In genomic region chr16:24964311-24964710, GRCm38 (mm10) we compare ENCODE assay signal across 25 mouse cellular contexts.
A peak's percentile ranks its signal among the peaks of the same experiment; 100 is the strongest.
DNase-seq lines count a peak whose midpoint lies in the region; ATAC-seq and TF ChIP-seq lines count a peak whose summit lies in the region.
"Had no signal": no experiment of that assay in that cellular context is flagged by ENCODE, and none has a peak within 500 bp of the region (broad histone marks: within the 10 kb centered on the region; RNA-seq: fewer than 3 reads in every experiment).

No protein-coding gene starts in this region.

- no peaks in the 10 kb centered on the region for H3K9me3 ChIP-seq in hindbrain, embryonic 11.5 days (ENCODE audit: control insufficient read depth, low read length)
- H3K9me3 ChIP-seq: forebrain, embryonic 13.5 days; hindbrain, embryonic 15.5 days; limb, embryonic 12.5 days; megakaryocyte, embryonic 14.5 days; midbrain, embryonic 13.5 days had no signal

- peak; percentile 9 to 33 for DNase-seq in spleen, postnatal 36 days (ENCODE audit: low spot score in 2 of 2)
- no peak for DNase-seq in spleen, postnatal 4 days (ENCODE audit: low spot score in 2 of 2)
- peak; percentile 60 for DNase-seq in splenic B cell, adult 2 months (ENCODE audit: low read depth, low spot score)
- DNase-seq in hindbrain, embryonic 11.5 days (ENCODE audit: low spot score), result no peak
- no peak for DNase-seq in layer of hippocampus, adult 2 months (ENCODE audit: low spot score in 2 of 2)
- no peak for DNase-seq in ovary, postnatal 10 days (ENCODE audit: low spot score)
- DNase-seq: adrenal gland, postnatal 14 days; cerebellum, adult 18-20 months; cerebellum, postnatal 14 days; gastrocnemius, postnatal 14 days; heart, adult 11 months; heart, postnatal 4 days; kidney, adult 2 months; kidney, postnatal 4 days; spleen, adult 18-20 months had no signal

- peak overlapping the region; percentile 86 for H3K27ac ChIP-seq in bone marrow macrophage, adult 2 months (ENCODE audit: insufficient read depth, low read depth, low read length)
- peak overlapping the region; percentile 75 for H3K27ac ChIP-seq in macrophage
- no peak overlapping the region for H3K27ac ChIP-seq in hindbrain, embryonic 11.5 days (ENCODE audit: low read depth, low read length)
- no peak overlapping the region for H3K27ac ChIP-seq in layer of hippocampus, adult 2 months
- H3K27ac ChIP-seq: forebrain, embryonic 13.5 days; hindbrain, embryonic 15.5 days; kidney, postnatal 0 days; limb, embryonic 12.5 days; midbrain, embryonic 13.5 days had no signal

- no peak overlapping the region for H3K9ac ChIP-seq in hindbrain, embryonic 11.5 days (ENCODE audit: low read depth, low read length)
- H3K9ac ChIP-seq: forebrain, embryonic 13.5 days; hindbrain, embryonic 15.5 days; limb, embryonic 12.5 days; midbrain, embryonic 13.5 days had no signal

- no peak overlapping the region for H3K4me2 ChIP-seq in hindbrain, embryonic 11.5 days (replicated peaks; ENCODE audit: low read depth, low read length)
- H3K4me2 ChIP-seq: forebrain, embryonic 13.5 days; heart, embryonic 11.5 days; hindbrain, embryonic 15.5 days; limb, embryonic 12.5 days; midbrain, embryonic 13.5 days had no signal

- no peak for TF ChIP-seq CTCF in bone marrow macrophage, adult 2 months (IDR thresholded peaks at IDR 0.05; ENCODE audit: low read depth, low read length)
- no peak for TF ChIP-seq CTCF in layer of hippocampus, adult 2 months (conservative IDR thresholded peaks at IDR 0.05)

- no peaks in the 10 kb centered on the region for H3K79me2 ChIP-seq in macrophage (ENCODE audit: inconsistent target)

- no peak for ATAC-seq in hindbrain, embryonic 11.5 days (ENCODE audit: low FRiP score)
- ATAC-seq: forebrain, embryonic 13.5 days; inflammation-experienced regulatory T-cells, adult 6 months; midbrain, embryonic 13.5 days had no signal

- no peaks in the 10 kb centered on the region for H3K27me3 ChIP-seq in splenic B cell, adult 2 months (ENCODE audit: control insufficient read depth, insufficient read depth, low read length, poor library complexity, severe bottlenecking)
- no peaks in the 10 kb centered on the region for H3K27me3 ChIP-seq in hindbrain, embryonic 11.5 days (ENCODE audit: control insufficient read depth, insufficient read depth, low read length)
- H3K27me3 ChIP-seq: forebrain, embryonic 13.5 days; hindbrain, embryonic 15.5 days; limb, embryonic 12.5 days; midbrain, embryonic 13.5 days had no signal

- H3K4me3 ChIP-seq in bone marrow macrophage, adult 2 months (ENCODE audit: insufficient read depth, low read length), result 0 out of 2 replicates have a peak overlapping the region, but pooled peaks have one; percentile 28
- no peak overlapping the region for H3K4me3 ChIP-seq in macrophage (ENCODE audit: inconsistent target)
- H3K4me3 ChIP-seq in hindbrain, embryonic 11.5 days (ENCODE audit: low read depth, low read length), result no peak overlapping the region
- no peak overlapping the region for H3K4me3 ChIP-seq in layer of hippocampus, adult 2 months
- H3K4me3 ChIP-seq: forebrain, embryonic 13.5 days; hindbrain, embryonic 15.5 days; limb, embryonic 12.5 days; midbrain, embryonic 13.5 days had no signal

- WGBS in macrophage (ENCODE audit: missing documents), result 38% methylated on average over 1 of the region's 1 CpGs
- 89% methylated on average over 1 of the region's 1 CpGs for WGBS in hindbrain, embryonic 11.5 days

- TF ChIP-seq POLR2A in bone marrow macrophage, adult 2 months (IDR thresholded peaks at IDR 0.05; ENCODE audit: borderline replicate concordance, low read depth, low read length), result no peak

- peaks cover 37% of the 10 kb centered on the region for H3K4me1 ChIP-seq in bone marrow macrophage, adult 2 months (ENCODE audit: control insufficient read depth, insufficient read depth, low read length)
- no peaks in the 10 kb centered on the region for H3K4me1 ChIP-seq in hindbrain, embryonic 11.5 days (replicated peaks; ENCODE audit: control insufficient read depth, insufficient read depth, low read length)
- H3K4me1 ChIP-seq: forebrain, embryonic 13.5 days; hindbrain, embryonic 15.5 days; limb, embryonic 12.5 days; midbrain, embryonic 13.5 days had no signal

- no peaks in the 10 kb centered on the region for H3K36me3 ChIP-seq in macrophage (ENCODE audit: inconsistent target)
- H3K36me3 ChIP-seq in splenic B cell, adult 2 months (ENCODE audit: control insufficient read depth, insufficient read depth, low read length, poor library complexity, severe bottlenecking), result no peaks in the 10 kb centered on the region
- no peaks in the 10 kb centered on the region for H3K36me3 ChIP-seq in hindbrain, embryonic 11.5 days (ENCODE audit: control insufficient read depth, insufficient read depth, low read length)
- H3K36me3 ChIP-seq: hindbrain, embryonic 15.5 days; limb, embryonic 12.5 days; midbrain, embryonic 13.5 days had no signal

Comparison
In these comparisons a context has a peak if more than half of its experiments do, and no peak if none do; other contexts are left out.
1. DNase-seq: peak in spleen, postnatal 36 days (2 of 2) and splenic B cell, adult 2 months (single experiment); none in spleen, postnatal 4 days (0 of 2), hindbrain, embryonic 11.5 days (single experiment), layer of hippocampus, adult 2 months (0 of 2) and ovary, postnatal 10 days (single experiment).
2. H3K27ac ChIP-seq: peak in bone marrow macrophage, adult 2 months (single experiment) and macrophage (single experiment); none in hindbrain, embryonic 11.5 days (single experiment) and layer of hippocampus, adult 2 months (single experiment).